Mouse (Mus musculus): ENCODE results near the gene Dpp6. TPM values are rescaled to one million over a fixed set of nuclear protein-coding genes. Genes with fewer than 3 reads are reported as not detected.

Gene Dpp6
- polyA plus RNA-seq, 1 experiment from 2014 or later, result 42.0 TPM

DNA sequence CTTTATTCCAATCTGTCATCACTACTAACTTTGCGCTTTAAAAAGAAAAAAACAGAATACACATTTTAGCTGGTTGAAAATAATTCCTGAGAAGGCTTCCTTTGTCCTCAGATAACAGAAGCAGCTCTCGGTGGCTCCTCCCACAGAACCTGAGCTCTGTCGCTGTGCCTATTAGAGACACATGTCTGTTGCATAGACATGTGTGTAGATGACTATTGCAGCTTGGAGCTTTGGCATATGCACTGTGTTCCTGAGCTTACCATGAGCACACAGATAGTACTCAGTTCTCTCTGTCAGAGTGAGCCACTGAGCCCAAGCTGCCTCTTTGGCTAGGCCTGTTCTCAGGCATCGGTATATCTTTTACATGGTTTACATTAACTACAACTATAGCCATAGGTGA is 732.3 kb downstream of the Dpp6 start:
- Histone ChIP-seq H3K4me1 (replicated peaks; ENCODE audit: control insufficient read depth, insufficient read depth, low read length) (no peaks in the 10 kb centered on the region), H3K4me3 (replicated peaks; ENCODE audit: low read length) (no peak overlapping the region), H3K9me3 (ENCODE audit: control insufficient read depth, low read length) (no peaks in the 10 kb centered on the region), H3K27ac (ENCODE audit: low read length) (no peak overlapping the region), H3K27me3 (replicated peaks; ENCODE audit: control insufficient read depth, insufficient read depth, low read length) (no peaks in the 10 kb centered on the region), H3K36me3 (ENCODE audit: control insufficient read depth, insufficient read depth) (no peaks in the 10 kb centered on the region), H3K9ac (replicated peaks; ENCODE audit: low read depth, low read length) (no peak overlapping the region), H3K4me2 (ENCODE audit: low read length) (no peak overlapping the region)
- ATAC-seq, result no peak
- WGBS, result 88% methylated on average over 4 of the region's 4 CpGs

- no peak overlapping the region for H3K9ac ChIP-seq (replicated peaks; ENCODE audit: low read depth, low read length)
- H3K4me3 ChIP-seq (replicated peaks; ENCODE audit: low read length), result no peak overlapping the region
- no peaks in the 10 kb centered on the region for H3K27me3 ChIP-seq (replicated peaks; ENCODE audit: control insufficient read depth, insufficient read depth, low read length)
- no peak overlapping the region for H3K4me2 ChIP-seq (ENCODE audit: low read length)
- H3K4me1 ChIP-seq (replicated peaks; ENCODE audit: control insufficient read depth, insufficient read depth, low read length), result no peaks in the 10 kb centered on the region
- ATAC-seq, result no peak
- no peaks in the 10 kb centered on the region for H3K9me3 ChIP-seq (ENCODE audit: control insufficient read depth, low read length)
- no peaks in the 10 kb centered on the region for H3K36me3 ChIP-seq (ENCODE audit: control insufficient read depth, insufficient read depth)
- H3K27ac ChIP-seq (ENCODE audit: low read length), result no peak overlapping the region
- 79% methylated on average over 7 of the region's 7 CpGs for WGBS
Measured at GRCm38 (mm10) chr5:27565700-27566099, 748.7 kb downstream of the Dpp6 start.

GRCm38 (mm10) chr5:27587970-27588758 is 771.2 kb downstream of the Dpp6 start:
- Histone ChIP-seq H3K4me1 (replicated peaks; ENCODE audit: control insufficient read depth, insufficient read depth, low read length) (no peaks in the 10 kb centered on the region), H3K4me3 (replicated peaks; ENCODE audit: low read length) (no peak overlapping the region), H3K9me3 (ENCODE audit: control insufficient read depth, low read length) (no peaks in the 10 kb centered on the region), H3K27ac (ENCODE audit: low read length) (no peak overlapping the region), H3K36me3 (ENCODE audit: control insufficient read depth, insufficient read depth) (no peaks in the 10 kb centered on the region), H3K27me3 (replicated peaks; ENCODE audit: control insufficient read depth, insufficient read depth, low read length) (no peaks in the 10 kb centered on the region), H3K9ac (replicated peaks; ENCODE audit: low read depth, low read length) (no peak overlapping the region), H3K4me2 (ENCODE audit: low read length) (no peak overlapping the region)
- peak; percentile 23; the same call in 1 of the 2 replicates for ATAC-seq
- 40% methylated on average over 8 of the region's 8 CpGs for WGBS

- Histone ChIP-seq H3K27ac (ENCODE audit: low read length) (no peak overlapping the region), H3K4me2 (ENCODE audit: low read length) (no peak overlapping the region), H3K4me3 (replicated peaks; ENCODE audit: low read length) (no peak overlapping the region), H3K9ac (replicated peaks; ENCODE audit: low read depth, low read length) (no peak overlapping the region), H3K4me1 (replicated peaks; ENCODE audit: control insufficient read depth, insufficient read depth, low read length) (0 out of 2 replicates have a peak, but pooled peaks cover 2% of the 10 kb centered on the region), H3K9me3 (ENCODE audit: control insufficient read depth, low read length) (no peaks in the 10 kb centered on the region), H3K36me3 (ENCODE audit: control insufficient read depth, insufficient read depth) (no peaks in the 10 kb centered on the region), H3K27me3 (replicated peaks; ENCODE audit: control insufficient read depth, insufficient read depth, low read length) (no peaks in the 10 kb centered on the region)
- peak; percentile 81 for ATAC-seq
- WGBS, result 73% methylated on average over 1 of the region's 1 CpGs
Measured at GRCm38 (mm10) chr5:27604132-27604531, 787.1 kb downstream of the Dpp6 start.

GRCm38 (mm10) chr5:27615769-27616168 is 798.8 kb downstream of the Dpp6 start:
- WGBS, result 38% methylated on average over 7 of the region's 7 CpGs
- H3K4me2 ChIP-seq (ENCODE audit: low read length), result no peak overlapping the region
- no peak overlapping the region for H3K27ac ChIP-seq (ENCODE audit: low read length)
- no peaks in the 10 kb centered on the region for H3K27me3 ChIP-seq (replicated peaks; ENCODE audit: control insufficient read depth, insufficient read depth, low read length)
- H3K4me1 ChIP-seq (replicated peaks; ENCODE audit: control insufficient read depth, insufficient read depth, low read length), result no peaks in the 10 kb centered on the region
- ATAC-seq, result peak; percentile 62
- no peak overlapping the region for H3K4me3 ChIP-seq (replicated peaks; ENCODE audit: low read length)
- H3K9me3 ChIP-seq (ENCODE audit: control insufficient read depth, low read length), result no peaks in the 10 kb centered on the region
- H3K36me3 ChIP-seq (ENCODE audit: control insufficient read depth, insufficient read depth), result no peaks in the 10 kb centered on the region
- no peak overlapping the region for H3K9ac ChIP-seq (replicated peaks; ENCODE audit: low read depth, low read length)

- Histone ChIP-seq H3K4me1 (replicated peaks; ENCODE audit: control insufficient read depth, insufficient read depth, low read length) (no peaks in the 10 kb centered on the region), H3K27ac (ENCODE audit: low read length) (no peak overlapping the region), H3K36me3 (ENCODE audit: control insufficient read depth, insufficient read depth) (no peaks in the 10 kb centered on the region), H3K9me3 (ENCODE audit: control insufficient read depth, low read length) (no peaks in the 10 kb centered on the region), H3K4me3 (replicated peaks; ENCODE audit: low read length) (no peak overlapping the region), H3K27me3 (replicated peaks; ENCODE audit: control insufficient read depth, insufficient read depth, low read length) (no peaks in the 10 kb centered on the region), H3K9ac (replicated peaks; ENCODE audit: low read depth, low read length) (no peak overlapping the region), H3K4me2 (ENCODE audit: low read length) (no peak overlapping the region)
- ATAC-seq, result no peak
Measured at GRCm38 (mm10) chr5:27621811-27622210, 804.8 kb downstream of the Dpp6 start.

DNA sequence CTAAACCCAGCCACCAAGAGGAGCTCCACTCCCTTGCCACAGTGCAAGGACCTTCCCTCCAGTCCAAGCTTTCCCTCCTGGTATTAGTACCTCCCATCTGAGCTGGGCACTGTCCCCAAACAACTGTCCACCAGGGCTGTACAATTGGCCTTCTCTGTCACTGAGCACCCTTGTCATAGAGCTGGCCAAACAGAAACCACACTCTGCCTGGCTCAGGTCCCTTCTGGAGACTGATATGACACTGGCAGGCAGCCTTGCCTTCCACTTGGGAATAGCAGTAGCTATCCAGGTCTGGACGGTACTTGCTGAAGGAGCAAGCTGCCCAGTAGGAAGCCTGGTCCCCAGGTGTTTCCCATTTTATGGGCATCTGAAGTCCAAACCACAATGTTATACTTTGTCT is 806.9 kb downstream of the Dpp6 start:
- no peak overlapping the region for H3K9ac ChIP-seq (replicated peaks; ENCODE audit: low read depth, low read length)
- no peak for ATAC-seq
- no peak overlapping the region for H3K4me3 ChIP-seq (replicated peaks; ENCODE audit: low read length)
- no peaks in the 10 kb centered on the region for H3K9me3 ChIP-seq (ENCODE audit: control insufficient read depth, low read length)
- no peaks in the 10 kb centered on the region for H3K36me3 ChIP-seq (ENCODE audit: control insufficient read depth, insufficient read depth)
- H3K27me3 ChIP-seq (replicated peaks; ENCODE audit: control insufficient read depth, insufficient read depth, low read length), result no peaks in the 10 kb centered on the region
- no peak overlapping the region for H3K27ac ChIP-seq (ENCODE audit: low read length)
- H3K4me1 ChIP-seq (replicated peaks; ENCODE audit: control insufficient read depth, insufficient read depth, low read length), result no peaks in the 10 kb centered on the region
- 76% methylated on average over 1 of the region's 1 CpGs for WGBS
- no peak overlapping the region for H3K4me2 ChIP-seq (ENCODE audit: low read length)

DNA sequence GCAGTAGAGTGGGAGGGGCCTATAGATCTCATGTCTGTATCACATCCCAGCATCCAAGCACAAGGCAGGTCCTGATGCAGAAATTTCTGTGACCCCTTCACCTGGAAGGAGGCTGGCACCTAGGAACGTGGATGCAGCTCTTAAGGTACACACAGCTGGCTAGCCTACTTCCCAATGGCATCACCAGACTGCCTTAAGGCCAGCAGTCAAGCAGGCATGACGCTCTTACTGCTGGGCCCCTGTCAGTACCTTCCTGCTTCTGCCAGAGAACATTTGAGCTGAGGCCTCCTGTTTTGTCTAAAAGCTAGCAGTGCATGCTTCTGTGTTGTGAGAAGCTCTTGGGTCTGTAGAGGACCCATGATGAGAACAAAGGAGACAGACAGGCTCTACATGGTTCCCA is 815.1 kb downstream of the Dpp6 start:
- 81% methylated on average over 2 of the region's 2 CpGs for WGBS
- Histone ChIP-seq H3K4me3 (replicated peaks; ENCODE audit: low read length) (no peak overlapping the region), H3K4me2 (ENCODE audit: low read length) (no peak overlapping the region)

GRCm38 (mm10) chr5:27635941-27636340 is 818.9 kb downstream of the Dpp6 start:
- ATAC-seq, result no peak
- Histone ChIP-seq H3K4me2 (ENCODE audit: low read length) (no peak overlapping the region), H3K4me3 (replicated peaks; ENCODE audit: low read length) (no peak overlapping the region), H3K9ac (replicated peaks; ENCODE audit: low read depth, low read length) (no peak overlapping the region), H3K4me1 (replicated peaks; ENCODE audit: control insufficient read depth, insufficient read depth, low read length) (no peaks in the 10 kb centered on the region), H3K27ac (ENCODE audit: low read length) (no peak overlapping the region), H3K9me3 (ENCODE audit: control insufficient read depth, low read length) (no peaks in the 10 kb centered on the region), H3K27me3 (replicated peaks; ENCODE audit: control insufficient read depth, insufficient read depth, low read length) (no peaks in the 10 kb centered on the region), H3K36me3 (ENCODE audit: control insufficient read depth, insufficient read depth) (no peaks in the 10 kb centered on the region; the same call in 1 of the 2 replicates)
- WGBS, result 56% methylated on average over 2 of the region's 2 CpGs

More for the DNA sequence above, 815.1 kb downstream of the Dpp6 start:
- no peaks in the 10 kb centered on the region for H3K4me1 ChIP-seq (replicated peaks; ENCODE audit: control insufficient read depth, insufficient read depth, low read length)
- no peaks in the 10 kb centered on the region for H3K9me3 ChIP-seq (ENCODE audit: control insufficient read depth, low read length)
- H3K9ac ChIP-seq (replicated peaks; ENCODE audit: low read depth, low read length), result no peak overlapping the region
- H3K36me3 ChIP-seq (ENCODE audit: control insufficient read depth, insufficient read depth), result no peaks in the 10 kb centered on the region
- no peaks in the 10 kb centered on the region for H3K27me3 ChIP-seq (replicated peaks; ENCODE audit: control insufficient read depth, insufficient read depth, low read length)
- no peak overlapping the region for H3K27ac ChIP-seq (ENCODE audit: low read length)
- no peak for ATAC-seq

Measured in forebrain, embryonic 16.5 days (tissue).